Comparison of ENCODE assay signal across 25 mouse cellular contexts in genomic region chr10:89679448-89679847, GRCm38 (mm10). TPM values are rescaled to one million over a fixed set of nuclear protein-coding genes. Genes with fewer than 3 reads are reported as not detected.
"Had no signal": no experiment of that assay in that cellular context is flagged by ENCODE, and none has a peak within 500 bp of the region (broad histone marks: within the 10 kb centered on the region; RNA-seq: fewer than 3 reads in every experiment).

No protein-coding gene starts in this region.

- H3K4me3 ChIP-seq: gastrocnemius, adult 2 months; heart, embryonic 10.5 days; heart, embryonic 12.5 days; hindbrain, embryonic 13.5 days; hindbrain, embryonic 15.5 days; intestine, embryonic 15.5 days; layer of hippocampus, adult 2 months; limb, embryonic 10.5 days; limb, embryonic 12.5 days had no signal

- H3K27ac ChIP-seq: gastrocnemius, adult 2 months; heart, embryonic 10.5 days; hindbrain, embryonic 13.5 days; hindbrain, embryonic 15.5 days; intestine, embryonic 15.5 days; layer of hippocampus, adult 2 months; limb, embryonic 10.5 days; limb, embryonic 12.5 days; liver, embryonic 14.5 days had no signal

- H3K9me3 ChIP-seq: heart, embryonic 10.5 days; heart, embryonic 12.5 days; hindbrain, embryonic 13.5 days; hindbrain, embryonic 15.5 days; intestine, embryonic 15.5 days; limb, embryonic 10.5 days; limb, embryonic 12.5 days had no signal

- H3K9ac ChIP-seq: heart, embryonic 12.5 days; hindbrain, embryonic 13.5 days; hindbrain, embryonic 15.5 days; intestine, embryonic 15.5 days; limb, embryonic 12.5 days; liver, embryonic 14.5 days had no signal

- H3K36me3 ChIP-seq: hindbrain, embryonic 15.5 days; intestine, embryonic 15.5 days had no signal

- H3K27me3 ChIP-seq: heart, embryonic 12.5 days; hindbrain, embryonic 13.5 days; hindbrain, embryonic 15.5 days; intestine, embryonic 15.5 days; limb, embryonic 12.5 days had no signal

- DNase-seq: gastrocnemius, adult 2 months; gastrocnemius, postnatal 10 days; gastrocnemius, postnatal 25 days; heart, adult 18-20 months; heart, postnatal 10 days; kidney, adult 18-20 months; kidney, adult 8-10 months; kidney, postnatal 10 days; kidney, postnatal 25 days; kidney, postnatal 4 days had no signal

- H3K4me2 ChIP-seq: heart, embryonic 12.5 days; hindbrain, embryonic 13.5 days; hindbrain, embryonic 15.5 days; intestine, embryonic 15.5 days; limb, embryonic 12.5 days had no signal

- H3K4me1 ChIP-seq: heart, embryonic 10.5 days; intestine, embryonic 15.5 days; limb, embryonic 10.5 days; limb, embryonic 12.5 days had no signal

- ATAC-seq: inflammation-experienced regulatory T-cells, adult 6 months; intestine, embryonic 15.5 days; intestine, postnatal 0 days had no signal

RNA-seq across cellular contexts. Expression of gene Slc17a8, which starts 58.4 kb away (rescaled TPM):
- total RNA-seq: gastrocnemius, adult 2 months; gastrocnemius, postnatal 25 days; granulocyte monocyte progenitor cell, adult 5-6 weeks; heart, adult 18-20 months; heart, adult 8-10 months; heart, postnatal 10 days; heart, postnatal 25 days; hematopoietic stem cell, adult 5-6 weeks had no signal
- polyA plus RNA-seq: limb, embryonic 10.5 days; limb, embryonic 12.5 days had no signal
